Mouse (Mus musculus) lung, embryonic 16.5 days (tissue): Measurements from ENCODE around the gene Kyat1. TPM values are rescaled to one million over a fixed set of nuclear protein-coding genes. Genes with fewer than 3 reads are reported as not detected.
"Not testable (repeated sequence)": the region's sequence is repeated elsewhere in the genome, so short reads cannot be mapped to it uniquely, and the experiment has no call there.

ENCODE experiments used
- ATAC-seq: fragments of 200-750 bp; cut with Nextera tagmentation; 2 replicates; pipeline ENCODE4 v1.8.0; 2017; ENCODE audit warnings: low read depth, mild to moderate bottlenecking, moderate library complexity
- H3K27ac ChIP-seq: fragments of 300-500 bp; sonication (generic); 2 replicates; pipeline ENCODE4 v1.5.1; 2014; ENCODE audit warnings: mild to moderate bottlenecking, control low read depth, low read length
- H3K27me3 ChIP-seq: fragments of 300-500 bp; sonication (generic); 2 replicates; pipeline ENCODE4 v1.6.1; 2014; ENCODE audit warnings: low read depth, low read length, mixed read lengths; ENCODE audit not compliant: control insufficient read depth, insufficient read depth
- H3K36me3 ChIP-seq: fragments of 300-500 bp; sonication (generic); 2 replicates; pipeline ENCODE4 v1.6.1; 2014; ENCODE audit warnings: low read length; ENCODE audit not compliant: control insufficient read depth, insufficient read depth
- H3K4me1 ChIP-seq: fragments of 300-500 bp; sonication (generic); replicated peaks from 2 replicates; pipeline ENCODE4 v1.6.1; 2014; ENCODE audit warnings: low read length, mixed read lengths; ENCODE audit not compliant: control insufficient read depth, insufficient read depth
- H3K4me2 ChIP-seq: fragments of 300-500 bp; sonication (generic); 2 replicates; pipeline ENCODE4 v1.6.1; 2014; ENCODE audit warnings: low read depth, low read length, control low read depth
- H3K4me3 ChIP-seq: fragments of 300-500 bp; sonication (generic); 2 replicates; pipeline ENCODE4 v1.5.1; 2014; ENCODE audit warnings: mild to moderate bottlenecking, low read length, control low read depth
- H3K9ac ChIP-seq: fragments of 300-500 bp; sonication (generic); 2 replicates; pipeline ENCODE4 v1.6.1; 2014; ENCODE audit warnings: low read length, control low read depth
- H3K9me3 ChIP-seq: fragments of 300-500 bp; sonication (generic); 2 replicates; pipeline ENCODE4 v1.6.1; 2016; ENCODE audit warnings: low read length; ENCODE audit not compliant: control insufficient read depth
- WGBS: fragments of 180-500 bp; shearing (Covaris S2); extraction: QIAGEN DNeasy Blood & Tissue Kit; methylation state at CpG from one replicate; pipeline ENCODE4 v1.1.7; 2014; 5-methylcytosine and 5-hydroxymethylcytosine counted together
- polyA plus RNA-seq: library from polyadenylated mRNA; unstranded; fragments of >200 nt; fragmentation: Nextera tagmentation; extraction: Ambion mirVana; gene quantifications from 2 replicates; pipeline ENCODE4 v1.2.1, GENCODE M21; 2015

The Kyat1 gene
- polyA plus RNA-seq, 1 experiment from 2014 or later, result 12.9 TPM

DNA sequence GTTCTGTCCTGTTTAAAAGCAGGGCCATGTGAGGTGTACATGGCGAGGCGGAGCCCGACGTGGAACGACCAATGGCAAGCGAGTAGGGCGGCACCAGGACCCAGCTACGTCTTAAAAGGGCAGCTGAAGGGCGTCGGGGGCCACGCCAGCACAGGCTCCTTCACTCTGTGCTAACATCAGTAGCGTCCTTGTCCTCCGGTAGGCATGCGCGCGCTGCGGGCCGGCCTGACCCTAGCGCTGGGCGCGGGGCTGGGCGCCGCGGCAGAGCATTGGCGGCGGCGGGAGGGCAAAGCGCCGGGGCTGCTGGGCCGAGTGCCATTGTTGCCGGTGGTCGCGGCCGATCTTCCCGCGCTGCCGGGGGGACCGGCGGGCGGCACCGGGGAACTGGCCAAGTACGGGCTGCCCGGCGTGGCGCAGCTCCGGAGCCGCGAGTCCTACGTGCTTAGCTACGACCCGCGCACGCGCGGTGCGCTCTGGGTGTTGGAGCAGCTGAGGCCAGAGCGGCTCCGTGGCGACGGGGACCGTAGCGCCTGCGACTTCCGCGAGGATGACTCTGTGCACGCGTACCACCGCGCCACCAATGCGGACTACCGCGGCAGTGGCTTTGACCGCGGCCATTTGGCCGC lies 34.2 kb downstream of the Kyat1 start, which contains the start of gene Endog:
Endog (plus strand) TSS at position 123 of the 626 bp plus-strand sequence.
- Histone ChIP-seq H3K36me3 (peaks cover 29% of the 10 kb centered on the region), H3K27ac (peak within 1 kb of the TSS; percentile 88), H3K9ac (peak within 1 kb of the TSS; percentile 82), H3K4me3 (peak within 1 kb of the TSS; percentile 68), H3K4me2 (peak within 1 kb of the TSS; percentile 97), H3K9me3 (peaks cover 8% of the 10 kb centered on the region), H3K4me1 (peaks cover 4% of the 10 kb centered on the region), H3K27me3 (no peaks in the 10 kb centered on the region)
- peak; percentile 95 for ATAC-seq
- WGBS, result under 1% methylated on average over 67 of the region's 75 CpGs

GRCm38 (mm10) chr2:30166677-30167076 lies 39.0 kb downstream of the Kyat1 start:
- no peaks in the 10 kb centered on the region for H3K36me3 ChIP-seq
- no peak overlapping the region for H3K4me2 ChIP-seq
- 56% methylated on average over 4 of the region's 4 CpGs for WGBS
- H3K27me3 ChIP-seq, result no peaks in the 10 kb centered on the region
- H3K27ac ChIP-seq, result no peak overlapping the region
- no peak overlapping the region for H3K4me3 ChIP-seq
- H3K4me1 ChIP-seq, result no peaks in the 10 kb centered on the region; the same call in 1 of the 2 replicates
- H3K9me3 ChIP-seq, result peaks cover 17% of the 10 kb centered on the region
- no peak for ATAC-seq
- H3K9ac ChIP-seq, result no peak overlapping the region

GRCm38 (mm10) chr2:30164340-30164932 lies 41.2 kb downstream of the Kyat1 start:
- no peaks in the 10 kb centered on the region for H3K27me3 ChIP-seq
- peaks cover 17% of the 10 kb centered on the region for H3K9me3 ChIP-seq
- H3K4me2 ChIP-seq, result no peak overlapping the region
- no peak for ATAC-seq
- no peaks in the 10 kb centered on the region for H3K4me1 ChIP-seq
- WGBS, result 44% methylated on average over 9 of the region's 9 CpGs
- no peak overlapping the region for H3K4me3 ChIP-seq
- no peaks in the 10 kb centered on the region for H3K36me3 ChIP-seq
- no peak overlapping the region for H3K9ac ChIP-seq
- H3K27ac ChIP-seq, result no peak overlapping the region

DNA sequence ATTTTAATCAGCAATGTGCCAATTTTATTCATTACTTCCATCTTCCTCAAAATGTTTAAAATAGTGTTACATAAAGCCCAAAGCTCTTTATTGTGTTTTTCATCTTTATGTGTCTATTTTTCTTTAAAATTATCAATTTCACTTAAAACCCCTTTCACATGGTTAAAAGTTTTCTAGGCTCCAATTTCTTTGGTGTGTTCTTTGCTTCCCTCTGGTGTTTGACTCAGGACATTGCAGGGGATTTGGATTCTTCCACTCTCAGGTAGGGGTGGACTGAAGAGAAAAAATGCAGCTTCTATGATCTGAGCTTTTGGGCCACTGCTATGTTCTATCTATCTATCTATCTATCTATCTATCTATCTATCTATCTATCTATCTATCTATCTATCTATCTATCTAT lies 43.8 kb downstream of the Kyat1 start:
- Histone ChIP-seq H3K4me3 (no peak overlapping the region), H3K36me3 (no peaks in the 10 kb centered on the region), H3K27me3 (no peaks in the 10 kb centered on the region), H3K9ac (no peak overlapping the region), H3K9me3 (peaks cover 12% of the 10 kb centered on the region), H3K27ac (no peak overlapping the region), H3K4me1 (no peaks in the 10 kb centered on the region), H3K4me2 (no peak overlapping the region)
- ATAC-seq, result no peak

DNA sequence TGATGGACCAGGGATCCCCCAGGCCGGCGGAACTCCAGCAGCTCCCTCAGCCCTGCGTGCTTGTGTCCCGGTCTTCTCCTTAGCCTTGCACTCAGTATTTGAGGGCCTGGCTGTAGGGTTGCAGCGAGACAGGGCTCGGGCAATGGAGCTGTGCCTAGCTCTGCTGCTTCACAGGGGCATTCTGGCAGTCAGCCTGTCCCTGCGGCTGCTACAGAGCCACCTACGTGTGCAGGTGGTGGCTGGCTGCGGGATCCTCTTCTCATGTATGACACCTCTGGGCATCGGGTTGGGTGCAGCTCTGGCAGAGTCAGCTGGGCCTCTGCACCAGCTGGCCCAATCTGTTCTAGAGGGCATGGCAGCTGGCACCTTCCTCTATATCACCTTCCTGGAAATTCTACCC lies 45.8 kb downstream of the Kyat1 start:
- not testable (repeated sequence) for H3K27me3 ChIP-seq, H3K4me3 ChIP-seq, ATAC-seq, H3K9ac ChIP-seq, H3K4me2 ChIP-seq, H3K27ac ChIP-seq, H3K4me1 ChIP-seq, H3K36me3 ChIP-seq, H3K9me3 ChIP-seq
- WGBS, result 74% methylated on average over 7 of the region's 10 CpGs

DNA sequence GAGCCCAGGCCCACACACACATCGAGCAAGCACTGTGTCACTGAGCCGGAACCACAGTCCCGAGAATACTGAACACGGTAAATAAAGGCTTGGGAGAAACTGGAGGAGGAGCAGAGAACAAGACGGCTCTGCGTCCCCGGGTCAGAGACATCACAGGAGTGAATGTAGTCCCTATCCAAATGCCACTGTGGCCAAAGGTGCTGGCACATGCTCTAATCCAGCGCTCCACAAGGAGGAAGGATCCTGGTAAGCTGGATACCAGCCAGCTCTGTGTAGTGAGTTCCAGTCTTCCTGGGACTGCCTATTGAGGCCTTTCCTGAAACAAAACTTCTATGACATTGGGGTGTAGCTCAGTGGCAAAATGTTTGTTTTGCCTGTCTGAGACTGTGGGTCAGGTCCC lies 53.0 kb downstream of the Kyat1 start:
- Histone ChIP-seq H3K4me1 (no peaks in the 10 kb centered on the region), H3K36me3 (peaks cover 25% of the 10 kb centered on the region), H3K4me3 (no peak overlapping the region), H3K27me3 (no peaks in the 10 kb centered on the region), H3K4me2 (no peak overlapping the region), H3K27ac (no peak overlapping the region; the same call in 1 of the 2 replicates), H3K9me3 (no peaks in the 10 kb centered on the region), H3K9ac (no peak overlapping the region)
- ATAC-seq, result no peak
- WGBS, result 68% methylated on average over 8 of the region's 8 CpGs

DNA sequence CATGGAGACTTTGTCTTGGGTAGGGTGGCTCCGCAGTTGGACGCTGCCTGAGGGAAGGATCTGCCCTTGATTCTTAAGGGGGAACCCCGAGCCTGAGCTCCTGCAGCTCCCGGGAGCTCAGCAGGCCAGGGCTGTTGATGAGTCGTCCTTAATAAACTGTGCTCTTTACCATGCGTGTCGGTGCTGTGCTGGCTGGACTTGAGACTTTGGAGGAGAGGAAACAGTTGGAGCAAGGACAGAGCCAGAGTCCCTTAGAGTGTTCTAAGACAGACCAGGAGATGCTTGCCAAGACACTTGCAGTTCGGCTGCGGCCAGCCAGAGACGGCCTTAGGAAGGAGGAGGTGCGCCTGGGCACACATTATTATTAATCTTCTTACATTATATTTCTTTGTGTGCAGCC lies 53.8 kb downstream of the Kyat1 start:
- Histone ChIP-seq H3K4me2 (no peak overlapping the region), H3K27ac (no peak overlapping the region), H3K4me1 (peaks cover 4% of the 10 kb centered on the region; the same call in 1 of the 2 replicates), H3K36me3 (peaks cover 29% of the 10 kb centered on the region), H3K4me3 (no peak overlapping the region), H3K27me3 (no peaks in the 10 kb centered on the region), H3K9me3 (no peaks in the 10 kb centered on the region), H3K9ac (no peak overlapping the region)
- 84% methylated on average over 11 of the region's 11 CpGs for WGBS
- no peak for ATAC-seq

- H3K9ac ChIP-seq, result no peak overlapping the region
- no peak overlapping the region for H3K4me3 ChIP-seq
- peaks cover 39% of the 10 kb centered on the region for H3K36me3 ChIP-seq
- no peaks in the 10 kb centered on the region for H3K27me3 ChIP-seq
- H3K4me1 ChIP-seq, result peaks cover 4% of the 10 kb centered on the region; the same call in 1 of the 2 replicates
- 65% methylated on average over 4 of the region's 4 CpGs for WGBS
- ATAC-seq, result peak; percentile 87
- no peak overlapping the region for H3K27ac ChIP-seq
- no peak overlapping the region for H3K4me2 ChIP-seq
- H3K9me3 ChIP-seq, result no peaks in the 10 kb centered on the region
Measured at GRCm38 (mm10) chr2:30147466-30147865, 58.2 kb downstream of the Kyat1 start.

DNA sequence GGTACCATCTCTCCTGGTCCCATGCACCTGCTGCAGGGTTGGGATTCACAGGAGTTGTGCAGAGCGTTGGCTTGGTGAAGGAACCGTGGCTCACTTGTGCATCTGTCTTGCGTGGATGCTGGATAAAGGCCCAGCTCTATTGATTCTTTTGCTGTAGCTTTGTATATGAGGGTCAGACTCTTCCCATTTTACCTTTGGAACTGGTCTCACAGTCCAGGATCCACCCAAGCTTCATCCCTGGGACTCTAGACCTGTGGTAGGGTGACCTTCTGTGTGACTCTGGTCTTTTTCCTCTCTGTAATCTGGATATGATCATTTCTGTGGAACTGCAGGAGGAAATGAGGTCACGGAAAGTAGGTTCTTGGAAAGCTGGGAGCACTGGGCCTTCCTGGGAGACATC lies 61.2 kb downstream of the Kyat1 start:
- WGBS, result 98% methylated on average over 4 of the region's 4 CpGs
- Histone ChIP-seq H3K9ac (no peak overlapping the region), H3K36me3 (peaks cover 30% of the 10 kb centered on the region), H3K9me3 (no peaks in the 10 kb centered on the region), H3K27ac (no peak overlapping the region), H3K27me3 (no peaks in the 10 kb centered on the region), H3K4me1 (peaks cover 4% of the 10 kb centered on the region; the same call in 1 of the 2 replicates), H3K4me2 (no peak overlapping the region), H3K4me3 (no peak overlapping the region)
- ATAC-seq, result no peak
